Mouse (Mus musculus): ENCODE measurements around the gene Rnf223. TPM values are rescaled to one million over a fixed set of nuclear protein-coding genes. Genes with fewer than 3 reads are reported as not detected.
"Not testable (repeated sequence)": the region's sequence is repeated elsewhere in the genome, so short reads cannot be mapped to it uniquely, and the experiment has no call there.

Rnf223 gene
- polyA plus RNA-seq, 1 experiment from 2014 or later = 0.81 TPM

GRCm38 (mm10) chr4:156135112-156135511 lies 4.8 kb downstream of the Rnf223 start:
- H3K9me3 ChIP-seq (ENCODE audit: control insufficient read depth, low read length) = no peaks in the 10 kb centered on the region; the same call in 1 of the 2 replicates
- H3K4me3 ChIP-seq (ENCODE audit: low read depth, low read length) = no peak overlapping the region
- no peak overlapping the region for H3K27ac ChIP-seq (replicated peaks; ENCODE audit: low read depth, low read length)
- H3K36me3 ChIP-seq (ENCODE audit: control insufficient read depth, insufficient read depth, low read length) = no peaks in the 10 kb centered on the region
- ATAC-seq (ENCODE audit: insufficient number of reproducible peaks, low FRiP score, low TSS enrichment, low read depth) (no peak), DNase-seq (ENCODE audit: low spot score) (no peak)
- H3K9ac ChIP-seq (ENCODE audit: low read length) = no peak overlapping the region
- H3K4me2 ChIP-seq (ENCODE audit: low read depth, severe bottlenecking) = no peak overlapping the region
- WGBS = 94% methylated on average over 13 of the region's 13 CpGs
- no peaks in the 10 kb centered on the region for H3K4me1 ChIP-seq (ENCODE audit: control insufficient read depth, insufficient read depth, low read length)
- no peaks in the 10 kb centered on the region for H3K27me3 ChIP-seq (ENCODE audit: control insufficient read depth, insufficient read depth, low read length)

GRCm38 (mm10) chr4:156135801-156136200 lies 5.5 kb downstream of the Rnf223 start:
- Histone ChIP-seq H3K9me3 (ENCODE audit: control insufficient read depth, low read length) (no peaks in the 10 kb centered on the region; the same call in 1 of the 2 replicates), H3K27me3 (ENCODE audit: control insufficient read depth, insufficient read depth, low read length) (no peaks in the 10 kb centered on the region), H3K27ac (replicated peaks; ENCODE audit: low read depth, low read length) (no peak overlapping the region), H3K9ac (ENCODE audit: low read length) (no peak overlapping the region), H3K36me3 (ENCODE audit: control insufficient read depth, insufficient read depth, low read length) (no peaks in the 10 kb centered on the region), H3K4me2 (ENCODE audit: low read depth, severe bottlenecking) (no peak overlapping the region), H3K4me1 (ENCODE audit: control insufficient read depth, insufficient read depth, low read length) (no peaks in the 10 kb centered on the region), H3K4me3 (ENCODE audit: low read depth, low read length) (no peak overlapping the region)
- DNase-seq (ENCODE audit: low spot score) = no peak
- 96% methylated on average over 14 of the region's 14 CpGs for whole genome bisulfite sequencing
- ATAC-seq (ENCODE audit: insufficient number of reproducible peaks, low FRiP score, low TSS enrichment, low read depth) = no peak

- WGBS = 92% methylated on average over 30 of the region's 30 CpGs
Observed at GRCm38 (mm10) chr4:156136285-156137100, 6.2 kb downstream of the Rnf223 start.

GRCm38 (mm10) chr4:156150887-156151286 lies 20.6 kb downstream of the Rnf223 start:
- H3K4me2 ChIP-seq (ENCODE audit: low read depth, severe bottlenecking); H3K36me3 ChIP-seq (ENCODE audit: control insufficient read depth, insufficient read depth, low read length); H3K9me3 ChIP-seq (ENCODE audit: control insufficient read depth, low read length); H3K4me1 ChIP-seq (ENCODE audit: control insufficient read depth, insufficient read depth, low read length); H3K9ac ChIP-seq (ENCODE audit: low read length); DNase-seq (ENCODE audit: low spot score); H3K4me3 ChIP-seq (ENCODE audit: low read depth, low read length); H3K27ac ChIP-seq (replicated peaks; ENCODE audit: low read depth, low read length); H3K27me3 ChIP-seq (ENCODE audit: control insufficient read depth, insufficient read depth, low read length); ATAC-seq (ENCODE audit: insufficient number of reproducible peaks, low FRiP score, low TSS enrichment, low read depth): not testable (repeated sequence)
- whole genome bisulfite sequencing = 88% methylated on average over 10 of the region's 10 CpGs

More at GRCm38 (mm10) chr4:156136285-156137100, 6.2 kb downstream of the Rnf223 start:
- ATAC-seq (ENCODE audit: insufficient number of reproducible peaks, low FRiP score, low TSS enrichment, low read depth) (no peak), DNase-seq (ENCODE audit: low spot score) (no peak)
- Histone ChIP-seq H3K36me3 (ENCODE audit: control insufficient read depth, insufficient read depth, low read length) (no peaks in the 10 kb centered on the region), H3K4me2 (ENCODE audit: low read depth, severe bottlenecking) (no peak overlapping the region), H3K27ac (replicated peaks; ENCODE audit: low read depth, low read length) (no peak overlapping the region), H3K27me3 (ENCODE audit: control insufficient read depth, insufficient read depth, low read length) (no peaks in the 10 kb centered on the region), H3K4me3 (ENCODE audit: low read depth, low read length) (no peak overlapping the region), H3K9me3 (ENCODE audit: control insufficient read depth, low read length) (no peaks in the 10 kb centered on the region; the same call in 1 of the 2 replicates), H3K9ac (ENCODE audit: low read length) (no peak overlapping the region), H3K4me1 (ENCODE audit: control insufficient read depth, insufficient read depth, low read length) (no peaks in the 10 kb centered on the region)

- no peak for ATAC-seq (ENCODE audit: insufficient number of reproducible peaks, low FRiP score, low TSS enrichment, low read depth)
- H3K4me1 ChIP-seq (ENCODE audit: control insufficient read depth, insufficient read depth, low read length) = no peaks in the 10 kb centered on the region
- H3K36me3 ChIP-seq (ENCODE audit: control insufficient read depth, insufficient read depth, low read length) = no peaks in the 10 kb centered on the region
- no peak overlapping the region for H3K27ac ChIP-seq (replicated peaks; ENCODE audit: low read depth, low read length)
- WGBS = 98% methylated on average over 3 of the region's 3 CpGs
- DNase-seq (ENCODE audit: low spot score) = no peak
- no peaks in the 10 kb centered on the region for H3K27me3 ChIP-seq (ENCODE audit: control insufficient read depth, insufficient read depth, low read length)
- H3K9ac ChIP-seq (ENCODE audit: low read length) = no peak overlapping the region
- no peaks in the 10 kb centered on the region for H3K9me3 ChIP-seq (ENCODE audit: control insufficient read depth, low read length)
- H3K4me2 ChIP-seq (ENCODE audit: low read depth, severe bottlenecking) = no peak overlapping the region
- H3K4me3 ChIP-seq (ENCODE audit: low read depth, low read length) = no peak overlapping the region
Observed at GRCm38 (mm10) chr4:156154771-156155170, 24.5 kb downstream of the Rnf223 start.

- no peak overlapping the region for H3K27ac ChIP-seq (replicated peaks; ENCODE audit: low read depth, low read length)
- 91% methylated on average over 9 of the region's 9 CpGs for WGBS
- peaks cover 44% of the 10 kb centered on the region for H3K36me3 ChIP-seq (ENCODE audit: control insufficient read depth, insufficient read depth, low read length)
- no peaks in the 10 kb centered on the region for H3K4me1 ChIP-seq (ENCODE audit: control insufficient read depth, insufficient read depth, low read length)
- H3K9ac ChIP-seq (ENCODE audit: low read length) = no peak overlapping the region
- no peaks in the 10 kb centered on the region for H3K27me3 ChIP-seq (ENCODE audit: control insufficient read depth, insufficient read depth, low read length)
- H3K9me3 ChIP-seq (ENCODE audit: control insufficient read depth, low read length) = no peaks in the 10 kb centered on the region
- no peak overlapping the region for H3K4me2 ChIP-seq (ENCODE audit: low read depth, severe bottlenecking)
- no peak for DNase-seq (ENCODE audit: low spot score)
- ATAC-seq (ENCODE audit: insufficient number of reproducible peaks, low FRiP score, low TSS enrichment, low read depth) = no peak
- no peak overlapping the region for H3K4me3 ChIP-seq (ENCODE audit: low read depth, low read length)
Observed at GRCm38 (mm10) chr4:156166477-156166876, 36.2 kb downstream of the Rnf223 start.

GRCm38 (mm10) chr4:156168611-156169010 lies 38.3 kb downstream of the Rnf223 start:
- H3K4me3 ChIP-seq (ENCODE audit: low read depth, low read length) = no peak overlapping the region
- no peak overlapping the region for H3K9ac ChIP-seq (ENCODE audit: low read length)
- no peak for DNase-seq (ENCODE audit: low spot score)
- H3K27me3 ChIP-seq (ENCODE audit: control insufficient read depth, insufficient read depth, low read length) = no peaks in the 10 kb centered on the region
- peaks cover 59% of the 10 kb centered on the region for H3K36me3 ChIP-seq (ENCODE audit: control insufficient read depth, insufficient read depth, low read length)
- H3K4me1 ChIP-seq (ENCODE audit: control insufficient read depth, insufficient read depth, low read length) = no peaks in the 10 kb centered on the region
- H3K4me2 ChIP-seq (ENCODE audit: low read depth, severe bottlenecking) = no peak overlapping the region
- H3K27ac ChIP-seq (replicated peaks; ENCODE audit: low read depth, low read length) = no peak overlapping the region
- 86% methylated on average over 8 of the region's 8 CpGs for WGBS
- no peaks in the 10 kb centered on the region for H3K9me3 ChIP-seq (ENCODE audit: control insufficient read depth, low read length)
- no peak for ATAC-seq (ENCODE audit: insufficient number of reproducible peaks, low FRiP score, low TSS enrichment, low read depth)

GRCm38 (mm10) chr4:156169129-156169528 lies 38.8 kb downstream of the Rnf223 start:
- WGBS = 96% methylated on average over 10 of the region's 10 CpGs
- ATAC-seq (ENCODE audit: insufficient number of reproducible peaks, low FRiP score, low TSS enrichment, low read depth) (no peak), DNase-seq (ENCODE audit: low spot score) (no peak)
- no peaks in the 10 kb centered on the region for H3K9me3 ChIP-seq (ENCODE audit: control insufficient read depth, low read length)
- H3K4me2 ChIP-seq (ENCODE audit: low read depth, severe bottlenecking) = no peak overlapping the region
- H3K9ac ChIP-seq (ENCODE audit: low read length) = no peak overlapping the region
- H3K4me1 ChIP-seq (ENCODE audit: control insufficient read depth, insufficient read depth, low read length) = no peaks in the 10 kb centered on the region
- no peaks in the 10 kb centered on the region for H3K27me3 ChIP-seq (ENCODE audit: control insufficient read depth, insufficient read depth, low read length)
- H3K4me3 ChIP-seq (ENCODE audit: low read depth, low read length) = no peak overlapping the region
- peaks cover 58% of the 10 kb centered on the region for H3K36me3 ChIP-seq (ENCODE audit: control insufficient read depth, insufficient read depth, low read length)
- no peak overlapping the region for H3K27ac ChIP-seq (replicated peaks; ENCODE audit: low read depth, low read length)

Measured in limb, embryonic 11.5 days (tissue).